Mouse (Mus musculus) naive thymus-derived CD4-positive, alpha-beta T cell, adult 2 months (primary cell): Measurements from ENCODE around the gene Gm29776.

Experiments
- DNase-seq: peaks from one replicate; pipeline ENCODE4 v3.0.0-alpha.2; 2011; ENCODE audit warnings: low read depth

The Gm29776 gene

GRCm38 (mm10) chr14:54698733-54699132 lies at the start of gene Gm29776:
TSS of gene Gm29776 (minus strand) at chr14:54698833.
- DNase-seq: no peak

- no peak for DNase-seq
These were observed 47.4 kb upstream of the Gm29776 start for GRCm38 (mm10) chr14:54746038-54746437.

- DNase-seq: no peak
These were observed 45.8 kb upstream of the Gm29776 start for GRCm38 (mm10) chr14:54744473-54744872.

- DNase-seq: no peak
These were observed 43.7 kb upstream of the Gm29776 start for GRCm38 (mm10) chr14:54742375-54742774.

GRCm38 (mm10) chr14:54741721-54742120 lies 43.1 kb upstream of the Gm29776 start:
- DNase-seq: no peak

GRCm38 (mm10) chr14:54737634-54738033 lies 39.0 kb upstream of the Gm29776 start:
- DNase-seq: no peak

- no peak for DNase-seq
These were observed 38.2 kb upstream of the Gm29776 start for GRCm38 (mm10) chr14:54736555-54737552.

GRCm38 (mm10) chr14:54735221-54735620 lies 36.6 kb upstream of the Gm29776 start:
- no peak for DNase-seq

- DNase-seq: no peak
These were observed 35.4 kb upstream of the Gm29776 start for GRCm38 (mm10) chr14:54734004-54734403.

GRCm38 (mm10) chr14:54732206-54732605 lies 33.6 kb upstream of the Gm29776 start:
- DNase-seq: no peak

- DNase-seq: no peak
These were observed 31.7 kb upstream of the Gm29776 start for GRCm38 (mm10) chr14:54730305-54730704.

GRCm38 (mm10) chr14:54728823-54729653 lies 30.4 kb upstream of the Gm29776 start:
- DNase-seq: no peak

GRCm38 (mm10) chr14:54727565-54727964 lies 28.9 kb upstream of the Gm29776 start:
- no peak for DNase-seq

- DNase-seq: no peak
These were observed 25.4 kb upstream of the Gm29776 start for GRCm38 (mm10) chr14:54724049-54724448.

- DNase-seq: no peak
These were observed 23.1 kb upstream of the Gm29776 start for GRCm38 (mm10) chr14:54721711-54722110.

GRCm38 (mm10) chr14:54720654-54721350 lies 22.2 kb upstream of the Gm29776 start:
- DNase-seq: no peak

- DNase-seq: no peak
These were observed 21.4 kb upstream of the Gm29776 start for GRCm38 (mm10) chr14:54720041-54720440.

GRCm38 (mm10) chr14:54715402-54715801 lies 16.8 kb upstream of the Gm29776 start:
- DNase-seq: no peak

- peak; percentile 53 for DNase-seq
These were observed 16.0 kb upstream of the Gm29776 start for GRCm38 (mm10) chr14:54714617-54715081.

GRCm38 (mm10) chr14:54714121-54714520 lies 15.5 kb upstream of the Gm29776 start:
- DNase-seq: peak; percentile 84

- DNase-seq: no peak
These were observed 14.2 kb upstream of the Gm29776 start for GRCm38 (mm10) chr14:54712861-54713260.

GRCm38 (mm10) chr14:54712074-54712473 lies 13.4 kb upstream of the Gm29776 start, which contains the start of gene Cebpe:
TSS of gene Cebpe (minus strand) at chr14:54712174.
- no peak for DNase-seq
